Comparison of ENCODE assay signal across 8 mouse cellular contexts in the genomic region with DNA sequence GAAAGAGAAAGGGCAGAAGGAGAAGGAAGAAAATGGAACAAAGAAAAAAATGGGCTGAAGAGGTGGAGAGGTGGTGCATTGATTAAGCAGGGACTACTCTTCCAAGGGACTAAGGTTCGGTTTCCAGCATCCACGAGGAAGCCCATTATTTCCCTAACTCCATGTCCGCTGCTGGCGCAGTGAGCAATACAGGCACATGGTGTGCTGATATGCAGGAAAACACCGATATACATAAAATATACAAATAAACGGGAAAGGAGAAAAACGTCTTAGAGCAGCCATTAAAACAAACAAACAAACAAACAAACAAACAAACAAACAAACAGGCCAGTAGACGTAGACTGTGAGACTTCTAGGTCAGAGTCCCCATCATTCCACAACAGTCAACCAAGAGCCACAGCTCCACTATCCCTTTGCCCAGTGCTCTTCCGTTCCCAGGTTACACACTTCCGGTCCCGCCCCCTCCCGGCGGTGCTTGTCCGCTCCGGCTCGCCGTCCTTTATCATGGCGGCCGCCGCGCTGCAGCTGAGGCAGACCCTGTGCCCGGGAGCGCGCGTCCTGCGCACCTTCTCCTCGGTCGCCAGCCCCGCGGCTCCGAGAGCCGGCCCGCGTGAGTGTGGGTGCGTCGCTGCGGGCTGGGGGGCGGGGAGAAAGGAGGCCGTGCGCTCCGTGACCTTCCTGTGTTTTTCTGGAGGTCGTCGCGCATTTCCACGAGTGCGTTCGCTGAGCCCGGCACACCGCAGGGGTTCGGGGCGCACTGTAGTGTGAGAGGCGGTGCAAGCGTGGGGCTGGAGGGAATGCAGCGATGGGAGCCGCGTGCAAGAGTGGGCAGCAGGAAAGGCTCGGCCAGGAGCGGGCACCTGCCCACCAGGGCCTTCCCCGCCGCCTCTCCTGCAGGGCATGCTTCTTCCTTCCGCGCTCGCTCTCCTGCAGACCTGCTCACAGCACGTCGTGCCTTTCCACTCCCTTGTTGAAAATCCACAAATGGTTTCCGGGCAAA. TPM values are rescaled to one million over a fixed set of nuclear protein-coding genes. Genes with fewer than 3 reads are reported as not detected.
DNase-seq lines count a peak whose midpoint lies in the region; ATAC-seq lines count a peak whose summit lies in the region.

Gene Mrps35, plus strand, starts transcription at position 474 of the 1,000 bp plus-strand sequence.

- 4% methylated on average over 66 of the region's 66 CpGs for WGBS in embryonic facial prominence, embryonic 11.5 days
- 4% methylated on average over 65 of the region's 66 CpGs for WGBS in limb, embryonic 10.5 days
- 3% methylated on average over 65 of the region's 66 CpGs for WGBS in midbrain, embryonic 12.5 days

- H3K4me1 ChIP-seq in embryonic facial prominence, embryonic 11.5 days (ENCODE audit: control insufficient read depth, insufficient read depth, low read length): no peaks in the 10 kb centered on the region
- H3K4me1 ChIP-seq in limb, embryonic 10.5 days: peaks cover 18% of the 10 kb centered on the region
- peaks cover 16% of the 10 kb centered on the region for H3K4me1 ChIP-seq in midbrain, embryonic 12.5 days

- no peaks in the 10 kb centered on the region for H3K36me3 ChIP-seq in embryonic facial prominence, embryonic 11.5 days (replicated peaks; ENCODE audit: control insufficient read depth, insufficient read depth, low read depth, low read length)
- H3K36me3 ChIP-seq in limb, embryonic 10.5 days: peaks cover 17% of the 10 kb centered on the region
- H3K36me3 ChIP-seq in midbrain, embryonic 12.5 days: peaks cover 17% of the 10 kb centered on the region; the same call in 1 of the 2 replicates

- no peaks in the 10 kb centered on the region for H3K27me3 ChIP-seq in embryonic facial prominence, embryonic 11.5 days (ENCODE audit: control insufficient read depth, insufficient read depth, low read length)
- no peaks in the 10 kb centered on the region for H3K27me3 ChIP-seq in limb, embryonic 10.5 days (ENCODE audit: low read depth, poor library complexity, severe bottlenecking)
- H3K27me3 ChIP-seq in midbrain, embryonic 12.5 days: peaks cover 12% of the 10 kb centered on the region

- peak; percentile 98 for ATAC-seq in embryonic facial prominence, embryonic 11.5 days (replicated peaks; ENCODE audit: insufficient number of reproducible peaks, low FRiP score, low TSS enrichment, low read depth)
- peak; percentile 99 for ATAC-seq in midbrain, embryonic 12.5 days (ENCODE audit: low FRiP score, low read depth)

- H3K4me3 ChIP-seq in embryonic facial prominence, embryonic 11.5 days (ENCODE audit: low read depth, low read length): peak within 1 kb of the TSS; percentile 93
- H3K4me3 ChIP-seq in limb, embryonic 10.5 days: peak within 1 kb of the TSS; percentile 96
- H3K4me3 ChIP-seq in midbrain, embryonic 12.5 days: peak within 1 kb of the TSS; percentile 93

- DNase-seq in 3134 (ENCODE audit: extremely low read depth, insufficient read length, low spot score): peak; percentile 91
- DNase-seq in adrenal gland, postnatal 25 days: peak; percentile 92
- peak; percentile 93 for DNase-seq in embryonic facial prominence, embryonic 11.5 days (ENCODE audit: low spot score)
- DNase-seq in heart, adult 18-20 months: peak; percentile 92 to 95
- peak; percentile 91 for DNase-seq in kidney, adult 18-20 months
- peak; percentile 93 for DNase-seq in limb, embryonic 10.5 days (ENCODE audit: low spot score)
- DNase-seq in skeletal muscle tissue, adult 2 months (ENCODE audit: low read depth, low spot score): peak; percentile 73

- H3K9ac ChIP-seq in embryonic facial prominence, embryonic 11.5 days (replicated peaks; ENCODE audit: low read length): peak within 1 kb of the TSS; percentile 98
- H3K9ac ChIP-seq in midbrain, embryonic 12.5 days (replicated peaks): peak within 1 kb of the TSS; percentile 91

- H3K27ac ChIP-seq in embryonic facial prominence, embryonic 11.5 days (replicated peaks; ENCODE audit: low read depth, low read length): peak within 1 kb of the TSS; percentile 81
- peak within 1 kb of the TSS; percentile 98 for H3K27ac ChIP-seq in limb, embryonic 10.5 days
- peak within 1 kb of the TSS; percentile 79 for H3K27ac ChIP-seq in midbrain, embryonic 12.5 days (replicated peaks)

- H3K9me3 ChIP-seq in embryonic facial prominence, embryonic 11.5 days (replicated peaks; ENCODE audit: control insufficient read depth, low read length): no peaks in the 10 kb centered on the region
- no peaks in the 10 kb centered on the region for H3K9me3 ChIP-seq in limb, embryonic 10.5 days (replicated peaks)
- H3K9me3 ChIP-seq in midbrain, embryonic 12.5 days: 0 out of 2 replicates have a peak, but pooled peaks cover 2% of the 10 kb centered on the region

- H3K4me2 ChIP-seq in embryonic facial prominence, embryonic 11.5 days (ENCODE audit: low read depth, low read length): peak within 1 kb of the TSS; percentile 60
- peak within 1 kb of the TSS; percentile 73 for H3K4me2 ChIP-seq in midbrain, embryonic 12.5 days (replicated peaks)

RNA-seq across cellular contexts. Expression of gene Mrps35, which starts in this region (rescaled TPM):
- total RNA-seq in adrenal gland, postnatal 25 days (2021): 69.6 and 98.0 TPM in 2 replicates
- 100 and 109 TPM in 2 replicates for polyA plus RNA-seq in embryonic facial prominence, embryonic 11.5 days (2014; fragmentation: Nextera tagmentation; extraction: Ambion mirVana)
- 100 to 1,000 TPM; 170 to 189 TPM for total RNA-seq in heart, adult 18-20 months (2021)
- 119 and 134 TPM in 2 replicates for polyA plus RNA-seq in limb, embryonic 10.5 days (2016; fragmentation: Nextera tagmentation; extraction: Ambion mirVana)
- 70.6 and 83.0 TPM in 2 replicates for polyA plus RNA-seq in midbrain, embryonic 12.5 days (2016; fragmentation: Nextera tagmentation; extraction: Ambion mirVana)

Comparison
In these comparisons a context has a peak if more than half of its experiments do, and no peak if none do; other contexts are left out.
1. Peak in every context shown above with its lines: DNase-seq, ATAC-seq, H3K4me3 ChIP-seq and H3K27ac ChIP-seq.